Mouse (Mus musculus) hindbrain, postnatal 0 days (tissue): ENCODE results near the gene Cbx1. TPM values are rescaled to one million over a fixed set of nuclear protein-coding genes. Genes with fewer than 3 reads are reported as not detected.
A peak's percentile ranks its signal among the peaks of the same experiment; 100 is the strongest.

Source experiments
- ATAC-seq: fragments of 200-750 bp; cut with Nextera tagmentation; 2 replicates; pipeline ENCODE4 v1.8.0; 2017; ENCODE audit warnings: mild to moderate bottlenecking, moderate TSS enrichment, moderate library complexity
- DNase-seq: peaks from one replicate; pipeline ENCODE4 v3.0.0-alpha.2; 2015; ENCODE audit warnings: low spot score
- H3K27ac ChIP-seq: fragments of 300-500 bp; sonication (generic); 2 replicates; pipeline ENCODE4 v1.5.1; 2014; ENCODE audit warnings: mild to moderate bottlenecking
- H3K27me3 ChIP-seq: fragments of 300-500 bp; sonication (generic); 2 replicates; pipeline ENCODE4 v1.6.1; 2014; ENCODE audit warnings: low read length, mixed read lengths; ENCODE audit not compliant: insufficient read depth
- H3K36me3 ChIP-seq: fragments of 300-500 bp; sonication (generic); 2 replicates; pipeline ENCODE4 v1.6.1; 2014; ENCODE audit warnings: low read length, mixed read lengths; ENCODE audit not compliant: insufficient read depth
- H3K4me1 ChIP-seq: fragments of 300-500 bp; sonication (generic); 2 replicates; pipeline ENCODE4 v1.6.1; 2014; ENCODE audit warnings: antibody characterized with exemption, low read length, mixed read lengths; ENCODE audit not compliant: insufficient read depth
- H3K4me2 ChIP-seq: fragments of 300-500 bp; sonication (generic); 2 replicates; pipeline ENCODE4 v1.6.1; 2014; ENCODE audit warnings: low read depth, mild to moderate bottlenecking, low read length, moderate library complexity, mixed read lengths
- H3K4me3 ChIP-seq: fragments of 300-500 bp; sonication (generic); 2 replicates; pipeline ENCODE4 v1.5.1; 2014; ENCODE audit warnings: low read length
- H3K9ac ChIP-seq: fragments of 300-500 bp; sonication (generic); replicated peaks from 2 replicates; pipeline ENCODE4 v1.6.1; 2014; ENCODE audit warnings: mild to moderate bottlenecking, low read length, moderate library complexity, mixed read lengths
- H3K9me3 ChIP-seq: fragments of 300-500 bp; sonication (generic); 2 replicates; pipeline ENCODE4 v1.6.1; 2016; ENCODE audit warnings: low read length, mixed read lengths
- CTCF ChIP-seq: IDR thresholded peaks from 2 replicates; pipeline ENCODE4 v1.5.1; 2016; ENCODE audit warnings: antibody characterized with exemption, control low read depth, low read depth
- WGBS: fragments of 180-500 bp; shearing (Covaris S2); extraction: QIAGEN DNeasy Blood & Tissue Kit; methylation state at CpG from one replicate; pipeline ENCODE4 v1.1.7; 2014; 5-methylcytosine and 5-hydroxymethylcytosine counted together
- polyA plus RNA-seq: library from polyadenylated mRNA; unstranded; fragments of >200 nt; fragmentation: Nextera tagmentation; extraction: Ambion mirVana; gene quantifications from 2 replicates; pipeline ENCODE4 v1.2.1, GENCODE M21; 2015
- total RNA-seq: library from RNA; depleted of rRNA; stranded (reverse); fragments of >200 nt; gene quantifications from 2 replicates; pipeline ENCODE4 v1.2.3, GENCODE M21; 2014

Gene Cbx1
- total and polyA plus RNA-seq, 2 experiments from 2014 or later, result 23.1 to 57.2 TPM

DNA sequence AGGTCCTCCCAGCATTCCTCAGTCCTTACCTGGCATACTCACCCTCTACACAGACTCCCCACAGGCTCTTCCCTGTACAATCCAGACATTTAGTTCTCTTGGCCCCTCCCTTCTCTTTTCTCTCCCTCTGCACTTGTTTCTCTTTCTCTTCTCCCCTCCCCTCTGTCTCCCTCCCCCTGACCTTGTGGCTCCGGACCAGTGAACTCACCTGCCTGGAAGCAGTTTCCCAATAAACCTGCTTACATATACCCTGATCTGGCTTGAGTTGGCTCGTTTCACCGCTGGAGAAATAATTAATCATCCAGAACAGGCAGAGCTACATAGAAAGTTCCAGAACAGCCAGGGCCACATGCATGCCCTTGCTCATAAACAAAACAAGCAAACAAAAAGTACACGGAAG lies 42.6 kb downstream of the Cbx1 start:
- no peaks in the 10 kb centered on the region for H3K36me3 ChIP-seq
- H3K4me3 ChIP-seq, result no peak overlapping the region
- H3K4me1 ChIP-seq, result peaks cover 19% of the 10 kb centered on the region
- no peak overlapping the region for H3K9ac ChIP-seq
- H3K27ac ChIP-seq, result no peak overlapping the region
- ATAC-seq, result no peak
- WGBS, result 82% methylated on average over 4 of the region's 4 CpGs
- no peak for DNase-seq
- H3K27me3 ChIP-seq, result no peaks in the 10 kb centered on the region
- H3K9me3 ChIP-seq, result no peaks in the 10 kb centered on the region
- no peak for TF ChIP-seq CTCF
- no peak overlapping the region for H3K4me2 ChIP-seq

DNA sequence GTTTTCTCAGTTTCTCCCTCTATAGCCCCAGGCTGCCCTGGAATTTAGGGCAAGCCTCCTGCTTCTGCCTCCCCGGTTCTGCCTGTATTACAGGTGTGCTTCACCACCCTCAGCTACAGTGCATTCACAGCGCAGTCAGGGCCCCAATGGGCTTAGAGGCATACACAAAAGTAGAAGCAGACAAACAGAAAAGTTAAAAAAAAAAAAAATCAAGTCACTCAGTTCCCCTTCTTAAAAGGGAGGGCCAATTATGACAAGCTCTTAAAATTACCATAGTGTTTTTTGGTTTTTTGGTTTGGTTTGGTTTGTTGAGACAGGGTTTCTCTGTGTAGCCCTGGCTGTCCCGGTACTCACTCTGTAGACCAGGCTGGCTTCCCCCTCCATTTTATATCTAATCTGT lies 43.6 kb downstream of the Cbx1 start:
- no peaks in the 10 kb centered on the region for H3K27me3 ChIP-seq
- no peak for DNase-seq
- 95% methylated on average over 3 of the region's 3 CpGs for WGBS
- H3K4me3 ChIP-seq, result no peak overlapping the region
- H3K9ac ChIP-seq, result no peak overlapping the region
- H3K27ac ChIP-seq, result no peak overlapping the region
- no peak overlapping the region for H3K4me2 ChIP-seq
- no peaks in the 10 kb centered on the region for H3K9me3 ChIP-seq
- H3K4me1 ChIP-seq, result peaks cover 9% of the 10 kb centered on the region; the same call in 1 of the 2 replicates
- H3K36me3 ChIP-seq, result no peaks in the 10 kb centered on the region
- ATAC-seq, result no peak
- TF ChIP-seq CTCF, result no peak

DNA sequence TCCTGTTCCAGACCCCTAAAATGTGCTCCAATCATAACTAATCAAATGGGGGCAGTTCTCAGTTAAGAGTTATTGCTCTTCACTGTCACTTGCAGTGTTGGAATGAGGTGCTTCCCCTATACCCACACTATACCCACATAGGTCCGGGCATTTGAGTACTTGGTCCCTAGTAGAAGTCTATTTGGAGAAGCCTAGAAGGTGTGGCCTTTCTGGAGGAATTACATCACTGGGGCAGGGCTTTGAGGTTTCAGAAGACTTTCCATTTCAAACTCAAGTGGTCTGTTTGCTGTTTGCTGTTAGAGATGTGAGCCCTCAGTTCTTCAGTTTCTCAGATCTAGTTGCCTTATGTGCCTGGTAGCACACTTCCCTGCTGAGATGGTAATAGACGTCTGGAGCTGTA lies 44.0 kb downstream of the Cbx1 start:
- no peak overlapping the region for H3K4me2 ChIP-seq
- 63% methylated on average over 2 of the region's 2 CpGs for WGBS
- DNase-seq (no peak), ATAC-seq (no peak)
- H3K27ac ChIP-seq, result no peak overlapping the region
- no peaks in the 10 kb centered on the region for H3K36me3 ChIP-seq
- H3K4me1 ChIP-seq, result peaks cover 6% of the 10 kb centered on the region; the same call in 1 of the 2 replicates
- H3K9ac ChIP-seq, result no peak overlapping the region
- TF ChIP-seq CTCF, result no peak
- no peaks in the 10 kb centered on the region for H3K27me3 ChIP-seq
- H3K4me3 ChIP-seq, result no peak overlapping the region
- no peaks in the 10 kb centered on the region for H3K9me3 ChIP-seq

DNA sequence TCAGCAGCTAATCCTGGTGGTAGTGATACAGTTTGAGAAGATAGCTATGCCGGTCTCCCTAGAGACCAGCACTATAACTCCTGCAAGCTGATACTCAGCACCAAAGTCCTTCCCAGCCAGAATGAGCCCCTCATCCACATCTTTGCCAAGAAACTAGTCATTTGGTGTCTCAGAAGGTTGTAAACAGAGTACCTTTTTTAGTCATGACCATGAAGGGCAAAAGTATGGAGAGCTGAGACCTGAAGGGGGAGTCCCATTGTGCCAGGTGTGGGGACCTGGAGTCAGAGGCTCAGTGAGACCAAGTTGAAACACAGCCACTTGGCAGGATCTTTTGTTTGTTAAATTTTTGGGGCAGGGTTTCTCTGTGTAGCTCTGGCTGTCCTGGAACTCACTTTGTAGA lies 45.2 kb downstream of the Cbx1 start:
- Histone ChIP-seq H3K4me1 (peaks cover under 1% of the 10 kb centered on the region; the same call in 1 of the 2 replicates), H3K9me3 (no peaks in the 10 kb centered on the region), H3K9ac (no peak overlapping the region), H3K36me3 (no peaks in the 10 kb centered on the region), H3K4me3 (no peak overlapping the region), H3K4me2 (no peak overlapping the region), H3K27ac (no peak overlapping the region), H3K27me3 (no peaks in the 10 kb centered on the region)
- WGBS, result 100% methylated on average over 1 of the region's 1 CpGs
- no peak for ATAC-seq
- no peak for DNase-seq
- no peak for TF ChIP-seq CTCF

DNA sequence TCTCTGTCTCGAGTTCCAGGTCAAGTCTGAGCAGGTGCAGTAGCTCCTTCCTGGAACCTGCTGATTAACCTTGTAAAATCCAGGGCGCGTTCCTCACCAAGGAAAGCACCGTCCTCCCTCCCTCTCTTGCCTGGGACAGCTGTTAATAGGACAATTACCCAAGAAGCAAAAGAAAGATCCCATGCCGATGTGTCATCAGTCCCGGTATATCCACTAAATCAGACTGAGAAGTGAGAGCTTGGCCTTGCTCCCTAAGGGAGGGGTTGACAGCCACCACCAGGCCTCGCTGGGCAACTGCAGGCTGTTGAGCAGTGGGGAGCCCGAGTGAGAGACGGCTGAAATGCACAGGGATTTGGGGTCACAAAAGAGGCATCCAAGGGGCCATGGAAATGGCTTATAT lies 48.4 kb downstream of the Cbx1 start:
- H3K4me1 ChIP-seq, result no peaks in the 10 kb centered on the region
- H3K27ac ChIP-seq, result no peak overlapping the region
- WGBS, result 32% methylated on average over 9 of the region's 9 CpGs
- ATAC-seq (no peak), DNase-seq (no peak)
- no peak overlapping the region for H3K4me3 ChIP-seq
- H3K4me2 ChIP-seq, result no peak overlapping the region
- H3K36me3 ChIP-seq, result no peaks in the 10 kb centered on the region
- no peaks in the 10 kb centered on the region for H3K27me3 ChIP-seq
- no peak overlapping the region for H3K9ac ChIP-seq
- H3K9me3 ChIP-seq, result no peaks in the 10 kb centered on the region
- peak; percentile 58 for TF ChIP-seq CTCF

DNA sequence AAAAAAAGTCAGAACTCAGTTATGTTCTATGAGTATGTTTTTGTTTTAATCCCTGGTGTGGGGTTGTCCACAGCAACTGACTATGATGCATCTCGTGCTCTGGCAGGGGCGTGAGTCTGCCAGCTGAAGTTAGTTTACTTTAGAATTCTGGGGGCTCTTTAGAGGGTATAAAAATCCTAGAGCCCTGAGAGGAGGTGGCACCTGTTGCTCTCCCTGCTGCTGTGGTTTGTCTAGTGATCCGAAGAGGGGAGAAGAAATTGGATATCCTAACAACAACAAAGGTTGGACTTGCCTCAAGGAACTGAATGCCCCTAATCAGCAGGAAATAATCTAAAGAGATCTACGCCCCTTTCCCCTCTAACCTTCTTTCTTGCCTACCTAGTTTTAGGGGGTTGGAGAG lies 49.4 kb downstream of the Cbx1 start:
- WGBS, result 74% methylated on average over 4 of the region's 4 CpGs

DNA sequence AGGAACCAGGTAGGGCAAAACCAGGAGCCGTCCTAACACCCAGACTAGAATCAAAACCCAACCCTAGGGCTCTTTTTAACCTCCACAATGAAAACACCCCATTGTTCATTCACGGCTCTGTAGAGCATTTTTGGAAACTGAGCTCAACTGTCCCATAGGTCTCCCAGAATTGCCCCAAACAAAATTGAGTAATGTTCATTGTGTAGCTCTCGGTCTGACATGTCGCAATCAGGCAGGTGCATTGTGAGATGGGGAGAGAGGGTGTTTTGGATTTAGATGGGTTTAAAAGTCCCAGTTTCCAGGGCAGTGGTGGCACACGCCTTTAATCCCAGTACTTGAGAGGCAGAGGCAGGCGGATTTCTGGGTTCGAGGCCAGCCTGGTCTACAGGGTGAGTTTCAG lies 50.5 kb downstream of the Cbx1 start:
- H3K4me2 ChIP-seq, result no peak overlapping the region
- DNase-seq (no peak), ATAC-seq (no peak)
- no peaks in the 10 kb centered on the region for H3K27me3 ChIP-seq
- H3K4me3 ChIP-seq, result no peak overlapping the region
- no peak for TF ChIP-seq CTCF
- H3K27ac ChIP-seq, result no peak overlapping the region
- no peaks in the 10 kb centered on the region for H3K9me3 ChIP-seq
- H3K4me1 ChIP-seq, result no peaks in the 10 kb centered on the region
- no peaks in the 10 kb centered on the region for H3K36me3 ChIP-seq
- 80% methylated on average over 7 of the region's 7 CpGs for WGBS
- no peak overlapping the region for H3K9ac ChIP-seq

More for the DNA sequence above, 49.4 kb downstream of the Cbx1 start:
- no peak for TF ChIP-seq CTCF
- DNase-seq (no peak), ATAC-seq (no peak)
- Histone ChIP-seq H3K4me1 (no peaks in the 10 kb centered on the region), H3K4me3 (no peak overlapping the region), H3K9me3 (no peaks in the 10 kb centered on the region), H3K27ac (no peak overlapping the region), H3K9ac (no peak overlapping the region), H3K27me3 (no peaks in the 10 kb centered on the region), H3K4me2 (no peak overlapping the region), H3K36me3 (no peaks in the 10 kb centered on the region)

DNA sequence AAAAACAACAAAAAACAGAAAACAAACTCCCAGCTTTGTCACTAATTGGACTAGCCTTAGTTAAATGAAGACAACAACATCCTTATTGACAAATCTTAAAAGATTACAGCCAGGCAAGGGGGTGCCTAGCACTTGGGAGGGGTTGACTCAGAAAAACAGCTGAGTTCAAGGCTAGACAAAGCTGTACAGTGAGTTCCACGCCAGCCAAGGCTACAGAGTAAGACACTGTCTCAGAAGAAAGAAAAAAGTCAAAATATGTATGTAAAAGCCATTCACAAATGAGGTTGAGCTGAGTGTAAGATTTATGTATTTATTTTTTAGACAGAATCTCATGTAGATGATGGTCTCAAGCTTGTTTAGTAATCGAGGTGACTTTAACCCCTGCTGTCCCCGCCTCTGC lies 51.0 kb downstream of the Cbx1 start:
- Histone ChIP-seq H3K9me3 (no peaks in the 10 kb centered on the region), H3K4me2 (no peak overlapping the region), H3K27me3 (no peaks in the 10 kb centered on the region), H3K4me3 (no peak overlapping the region), H3K9ac (no peak overlapping the region), H3K36me3 (no peaks in the 10 kb centered on the region), H3K27ac (no peak overlapping the region), H3K4me1 (no peaks in the 10 kb centered on the region)
- ATAC-seq, result no peak
- WGBS, result 72% methylated on average over 3 of the region's 3 CpGs
- DNase-seq, result no peak
- no peak for TF ChIP-seq CTCF
